Mouse (Mus musculus) liver, adult 2 months (tissue): ENCODE results near the gene Nrtn. TPM values are rescaled to one million over a fixed set of nuclear protein-coding genes. Genes with fewer than 3 reads are reported as not detected.

Experiments
- DNase-seq: peaks from one replicate; pipeline ENCODE4 v3.0.0-alpha.2; 2011; ENCODE audit warnings: low read depth, low spot score; ENCODE audit errors: extremely low read depth
- H3K27ac ChIP-seq: fragments of 200-500 bp; replicated peaks from 2 replicates; pipeline ENCODE4 v1.5.1; 2012; ENCODE audit warnings: low read depth, mild to moderate bottlenecking, control low read depth, inconsistent platforms, low read length; ENCODE audit not compliant: insufficient read depth
- H3K27me3 ChIP-seq: fragments of 200-500 bp; 2 replicates; pipeline ENCODE4 v1.6.1; 2012; ENCODE audit warnings: mild to moderate bottlenecking, moderate library complexity, low read length, inconsistent platforms; ENCODE audit not compliant: control insufficient read depth, insufficient read depth
- H3K36me3 ChIP-seq: fragments of 200-500 bp; 2 replicates; pipeline ENCODE4 v1.6.1; 2012; ENCODE audit warnings: low read length, inconsistent platforms; ENCODE audit not compliant: control insufficient read depth, insufficient read depth
- H3K4me1 ChIP-seq: fragments of 200-500 bp; 2 replicates; pipeline ENCODE4 v1.6.1; 2011; ENCODE audit warnings: low read length; ENCODE audit not compliant: control insufficient read depth, insufficient read depth
- H3K4me3 ChIP-seq: fragments of 200-500 bp; 2 replicates; pipeline ENCODE4 v1.5.1; 2011; ENCODE audit warnings: low read depth, mild to moderate bottlenecking, control low read depth, low read length, moderate library complexity; ENCODE audit not compliant: insufficient read depth
- H3K79me2 ChIP-seq: fragments of 200-500 bp; 2 replicates; pipeline ENCODE4 v1.6.1; 2012; ENCODE audit warnings: inconsistent platforms, mild to moderate bottlenecking, low read length, moderate library complexity; ENCODE audit not compliant: control insufficient read depth, insufficient read depth
- H3K9ac ChIP-seq: fragments of 200-500 bp; 2 replicates; pipeline ENCODE4 v1.6.1; 2012; ENCODE audit warnings: low read depth, mild to moderate bottlenecking, control low read depth, inconsistent platforms, low read length
- CTCF ChIP-seq: fragments of 200-500 bp; IDR thresholded peaks from 2 replicates; pipeline ENCODE4 v1.5.1; 2011; ENCODE audit warnings: low read depth, low read length, control low read depth
- POLR2A ChIP-seq: fragments of 200-500 bp; IDR thresholded peaks from 2 replicates; pipeline ENCODE4 v1.6.1; 2011; ENCODE audit warnings: low read length, control low read depth; ENCODE audit not compliant: insufficient read depth; ENCODE audit errors: extremely low read depth
- WGBS: fragments of 180-500 bp; shearing (Covaris S2); methylation state at CpG from one replicate; pipeline ENCODE4 v1.1.7; 2018; 5-methylcytosine and 5-hydroxymethylcytosine counted together
- polyA plus RNA-seq: library from polyadenylated mRNA; depleted of rRNA; stranded (reverse); fragments of >200 nt; gene quantifications from 2 replicates; pipeline ENCODE4 v1.2.3, GENCODE M21; 2012
- total RNA-seq: library from RNA; depleted of rRNA; stranded (reverse); fragments of >200 nt; gene quantifications from 2 replicates; pipeline ENCODE4 v1.2.3, GENCODE M21; 2014

The Nrtn gene
- total and polyA plus RNA-seq, 2 experiments, result 0.83 to 1.9 TPM

DNA sequence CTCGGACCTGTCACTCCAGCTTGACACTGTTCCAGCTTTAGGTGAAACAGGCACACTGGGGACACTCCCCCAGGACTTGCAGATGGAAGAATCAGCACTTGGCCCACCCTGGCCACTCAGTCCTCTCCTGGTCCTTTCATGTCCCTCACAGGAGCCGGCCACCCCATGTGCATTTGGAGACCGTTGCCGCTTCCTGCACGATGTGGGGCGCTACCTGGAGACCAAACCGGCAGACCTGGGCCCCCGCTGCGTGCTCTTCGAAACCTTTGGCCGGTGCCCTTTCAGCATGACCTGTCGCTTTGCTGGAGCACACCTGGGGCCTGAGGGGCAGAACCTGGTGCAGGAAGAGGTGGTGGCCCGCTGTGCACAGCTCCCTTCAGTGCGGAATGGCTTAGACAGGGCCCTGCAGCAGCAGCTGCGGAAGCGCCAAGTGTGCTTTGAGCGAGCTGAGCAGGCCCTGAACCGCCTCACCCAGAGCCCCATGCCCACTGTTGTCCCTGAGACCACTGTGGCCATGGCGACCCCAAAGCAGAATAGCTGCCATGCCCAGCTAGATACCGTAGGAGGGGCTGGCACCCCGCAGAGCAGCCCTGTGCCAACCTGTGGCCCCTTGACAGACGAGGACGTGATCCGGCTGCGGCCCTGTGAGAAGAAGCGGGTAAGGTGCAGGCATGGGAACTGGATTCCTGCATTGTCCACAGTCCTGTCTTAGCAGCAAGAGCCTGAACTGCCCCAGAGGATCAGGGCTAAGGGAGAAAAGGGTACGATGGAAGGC is 9.5 kb upstream of the Nrtn start:
- Histone ChIP-seq H3K36me3 (peaks cover 3% of the 10 kb centered on the region; the same call in 1 of the 2 replicates), H3K4me3 (no peak overlapping the region), H3K27ac (no peak overlapping the region), H3K79me2 (no peaks in the 10 kb centered on the region), H3K4me1 (peaks cover 10% of the 10 kb centered on the region), H3K27me3 (no peaks in the 10 kb centered on the region), H3K9ac (no peak overlapping the region)
- 97% methylated on average over 27 of the region's 27 CpGs for WGBS
- no peak for DNase-seq
- TF ChIP-seq CTCF (no peak), POLR2A (no peak)

GRCm38 (mm10) chr17:56765431-56765830 is 8.1 kb upstream of the Nrtn start:
- Histone ChIP-seq H3K27ac (peak overlapping the region; percentile 35), H3K9ac (peak overlapping the region; percentile 51), H3K27me3 (no peaks in the 10 kb centered on the region), H3K36me3 (peaks cover 3% of the 10 kb centered on the region; the same call in 1 of the 2 replicates), H3K4me3 (peak overlapping the region; percentile 35), H3K4me1 (peaks cover 12% of the 10 kb centered on the region), H3K79me2 (no peaks in the 10 kb centered on the region)
- DNase-seq, result no peak
- no peak for TF ChIP-seq POLR2A
- no peak for TF ChIP-seq CTCF
- WGBS, result 12% methylated on average over 12 of the region's 12 CpGs

- Histone ChIP-seq H3K4me3 (peak within 1 kb of the TSS; percentile 90), H3K79me2 (no peaks in the 10 kb centered on the region), H3K9ac (peak within 1 kb of the TSS; percentile 95), H3K4me1 (peaks cover 12% of the 10 kb centered on the region), H3K27me3 (no peaks in the 10 kb centered on the region), H3K36me3 (peaks cover 3% of the 10 kb centered on the region; the same call in 1 of the 2 replicates), H3K27ac (peak within 1 kb of the TSS; percentile 99)
- 2% methylated on average over 58 of the region's 58 CpGs for WGBS
- peak; percentile 40; the same call in 1 of the 2 replicates for TF ChIP-seq POLR2A
- no peak for TF ChIP-seq CTCF
- peak; percentile 97 for DNase-seq
These were observed 7.4 kb upstream of the Nrtn start, which contains the start of gene Dus3l for GRCm38 (mm10) chr17:56764474-56765354. TSS of gene Dus3l (plus strand) at chr17:56764757.

GRCm38 (mm10) chr17:56763741-56764250 is 6.5 kb upstream of the Nrtn start:
- 76% methylated on average over 8 of the region's 8 CpGs for WGBS
- H3K27me3 ChIP-seq, result no peaks in the 10 kb centered on the region
- no peak overlapping the region; the same call in 1 of the 2 replicates for H3K4me3 ChIP-seq
- no peaks in the 10 kb centered on the region for H3K79me2 ChIP-seq
- peaks cover 12% of the 10 kb centered on the region for H3K4me1 ChIP-seq
- TF ChIP-seq CTCF, result no peak
- no peak for TF ChIP-seq POLR2A
- H3K9ac ChIP-seq, result no peak overlapping the region
- no peak for DNase-seq
- H3K36me3 ChIP-seq, result no peaks in the 10 kb centered on the region; the same call in 1 of the 2 replicates
- H3K27ac ChIP-seq, result peak overlapping the region; percentile 62

GRCm38 (mm10) chr17:56762769-56763731 is 5.7 kb upstream of the Nrtn start:
- Histone ChIP-seq H3K27ac (no peak overlapping the region), H3K79me2 (no peaks in the 10 kb centered on the region), H3K4me1 (peaks cover 12% of the 10 kb centered on the region), H3K9ac (no peak overlapping the region), H3K36me3 (no peaks in the 10 kb centered on the region), H3K27me3 (no peaks in the 10 kb centered on the region), H3K4me3 (no peak overlapping the region)
- peak; percentile 21 for DNase-seq
- peak; percentile 69 for TF ChIP-seq CTCF
- no peak for TF ChIP-seq POLR2A
- whole genome bisulfite sequencing, result 54% methylated on average over 27 of the region's 27 CpGs
